Mouse (Mus musculus): Measurements from ENCODE around the gene Hist1h2bq. TPM values are rescaled to one million over a fixed set of nuclear protein-coding genes. Genes with fewer than 3 reads are reported as not detected.
"Not testable (repeated sequence)": the region's sequence is repeated elsewhere in the genome, so short reads cannot be mapped to it uniquely, and the experiment has no call there.

Hist1h2bq gene
- total and polyA plus RNA-seq, 3 experiments: 6.2 to 2,195 TPM; not detected in 1

GRCm38 (mm10) chr13:21786899-21787629 lies 22.9 kb downstream of the Hist1h2bq start, which contains the start of the genes Hist1h2an and Hist1h2bp:
Hist1h2an (minus strand) TSS chr13:21787218.
Hist1h2bp (plus strand) TSS chr13:21787461.
- peak in 1 of 2 experiments; percentile 81; a peak in 2 of 4 replicates for TF ChIP-seq POLR2A (IDR thresholded peaks at IDR 0.05; ENCODE audit: control insufficient read depth in 1 of 2, insufficient read depth in 1 of 2, low read depth in 1 of 2, low read length in 2 of 2, poor library complexity in 1 of 2)
- H3K4me1 ChIP-seq (ENCODE audit: control insufficient read depth in 1 of 2, insufficient read depth in 2 of 2, low read length in 2 of 2): not testable (repeated sequence)

GRCm38 (mm10) chr13:21786189-21786898 lies 23.7 kb downstream of the Hist1h2bq start:
- Histone ChIP-seq H3K36me3 (ENCODE audit: control insufficient read depth in 1 of 2, insufficient read depth in 2 of 2, low read length in 2 of 2) (peaks cover 0 to 43% of the 10 kb centered on the region in 2 experiments; a peak in 2 of 4 replicates), H3K9me3 (replicated peaks; ENCODE audit: insufficient read depth, low read length) (no peaks in the 10 kb centered on the region), H3K4me3 (ENCODE audit: control insufficient read depth in 1 of 2, insufficient read depth in 1 of 2, low read depth in 2 of 2, low read length in 2 of 2) (peak overlapping the region; percentile 16 to 53; a peak in 3 of 4 replicates), H3K27me3 (ENCODE audit: control insufficient read depth in 1 of 2, insufficient read depth in 2 of 2, low read length in 2 of 2) (no peaks in the 10 kb centered on the region), H3K79me2 (ENCODE audit: control insufficient read depth, insufficient read depth, low read length, poor library complexity) (no peaks in the 10 kb centered on the region; the same call in 1 of the 2 replicates), H3K4me1 (ENCODE audit: control insufficient read depth in 1 of 2, insufficient read depth in 2 of 2, low read length in 2 of 2) (peaks cover 2 to 9% of the 10 kb centered on the region in 2 experiments; a peak in 2 of 4 replicates), H3K27ac (ENCODE audit: control insufficient read depth, low read depth, low read length) (peak overlapping the region; percentile 96), H3K9ac (ENCODE audit: control insufficient read depth, low read depth, low read length, poor library complexity, severe bottlenecking) (peak overlapping the region; percentile 69)
- DNase-seq (ENCODE audit: low read depth, low spot score): peak; percentile 89
- peak; percentile 90; the same call in 1 of the 2 replicates for TF ChIP-seq POLR2AphosphoS5 (IDR thresholded peaks at IDR 0.05; ENCODE audit: borderline replicate concordance, low read depth, low read length)
- 0 out of 4 replicates have a peak, but pooled peaks of 1 of the 2 experiments have one; percentile 25 for TF ChIP-seq POLR2A (IDR thresholded peaks at IDR 0.05; ENCODE audit: control insufficient read depth in 1 of 2, insufficient read depth in 1 of 2, low read depth in 1 of 2, low read length in 2 of 2, poor library complexity in 1 of 2)
- no peak for TF ChIP-seq RAD21 (IDR thresholded peaks at IDR 0.05; ENCODE audit: low read depth, low read length)
- no peak for TF ChIP-seq CHD1 (IDR thresholded peaks at IDR 0.05; ENCODE audit: low read depth, low read length)

More at GRCm38 (mm10) chr13:21786899-21787629, 22.9 kb downstream of the Hist1h2bq start, which contains the start of the genes Hist1h2an and Hist1h2bp:
- peak; percentile 97 for DNase-seq (ENCODE audit: low read depth, low spot score)
- not testable (repeated sequence) for H3K79me2 ChIP-seq (ENCODE audit: control insufficient read depth, insufficient read depth, low read length, poor library complexity); H3K9me3 ChIP-seq (replicated peaks; ENCODE audit: insufficient read depth, low read length); H3K27me3 ChIP-seq (ENCODE audit: control insufficient read depth in 1 of 2, insufficient read depth in 2 of 2, low read length in 2 of 2)
- Histone ChIP-seq H3K36me3 (ENCODE audit: control insufficient read depth in 1 of 2, insufficient read depth in 2 of 2, low read length in 2 of 2) (peaks cover 0 to 39% of the 10 kb centered on the region in 2 experiments; a peak in 2 of 4 replicates), H3K27ac (ENCODE audit: control insufficient read depth, low read depth, low read length) (peak within 1 kb of the TSS; percentile 96), H3K9ac (ENCODE audit: control insufficient read depth, low read depth, low read length, poor library complexity, severe bottlenecking) (peak within 1 kb of the TSS; percentile 69), H3K4me3 (ENCODE audit: control insufficient read depth in 1 of 2, insufficient read depth in 1 of 2, low read depth in 2 of 2, low read length in 2 of 2) (peak within 1 kb of the TSS; percentile 31 to 53)

GRCm38 (mm10) chr13:21784311-21784710 lies 25.7 kb downstream of the Hist1h2bq start:
- no peaks in the 10 kb centered on the region for H3K27me3 ChIP-seq (ENCODE audit: control insufficient read depth in 1 of 2, insufficient read depth in 2 of 2, low read length in 2 of 2)
- no peak for TF ChIP-seq GATA1 (IDR thresholded peaks at IDR 0.05; ENCODE audit: low read depth, low read length)
- no peak for TF ChIP-seq CHD1 (IDR thresholded peaks at IDR 0.05; ENCODE audit: low read depth, low read length)
- TF ChIP-seq TAL1 (IDR thresholded peaks at IDR 0.05; ENCODE audit: low read length): no peak
- TF ChIP-seq CTCF (IDR thresholded peaks at IDR 0.05 in 2 of 3, conservative IDR thresholded peaks at IDR 0.05 in 1 of 3; ENCODE audit: control insufficient read depth in 1 of 3, insufficient read depth in 1 of 3, low read depth in 2 of 3, low read length in 3 of 3, poor library complexity in 1 of 3, severe bottlenecking in 1 of 3): no peak
- no peak for TF ChIP-seq BHLHE40 (IDR thresholded peaks at IDR 0.05; ENCODE audit: borderline replicate concordance, low read depth, low read length)
- no peak for TF ChIP-seq SIN3A (IDR thresholded peaks at IDR 0.05; ENCODE audit: low read length)
- no peak for TF ChIP-seq POLR2A (IDR thresholded peaks at IDR 0.05; ENCODE audit: control insufficient read depth in 1 of 2, insufficient read depth in 1 of 2, low read depth in 1 of 2, low read length in 2 of 2, poor library complexity in 1 of 2)
- TF ChIP-seq MAFK (IDR thresholded peaks at IDR 0.05; ENCODE audit: borderline replicate concordance, low read depth, low read length): no peak
- TF ChIP-seq E2F4 (IDR thresholded peaks at IDR 0.05; ENCODE audit: borderline replicate concordance, low read depth, low read length): no peak
- TF ChIP-seq KAT2A (conservative IDR thresholded peaks at IDR 0.05; ENCODE audit: low read depth, low read length): no peak
- TF ChIP-seq HCFC1 (IDR thresholded peaks at IDR 0.05; ENCODE audit: low read depth, low read length): no peak
- TF ChIP-seq MYC (IDR thresholded peaks at IDR 0.05; ENCODE audit: low read depth, low read length): no peak
- no peak for TF ChIP-seq RCOR1 (IDR thresholded peaks at IDR 0.05; ENCODE audit: low read depth, low read length)
- no peak for TF ChIP-seq MXI1 (IDR thresholded peaks at IDR 0.05; ENCODE audit: low read depth, low read length)
- no peak for TF ChIP-seq EP300 (IDR thresholded peaks at IDR 0.05; ENCODE audit: low read depth in 1 of 2, low read length in 2 of 2)
- no peak for TF ChIP-seq UBTF (IDR thresholded peaks at IDR 0.05; ENCODE audit: borderline replicate concordance, insufficient read depth, low read depth, low read length)
- no peak for TF ChIP-seq USF1 (IDR thresholded peaks at IDR 0.05; ENCODE audit: low read depth, low read length)
- TF ChIP-seq TBP (IDR thresholded peaks at IDR 0.05; ENCODE audit: low read depth, low read length): no peak
- peaks cover 7% of the 10 kb centered on the region; the same call in 1 of the 2 replicates for H3K79me2 ChIP-seq (ENCODE audit: control insufficient read depth, insufficient read depth, low read length, poor library complexity)
- peaks cover 0 to 3% of the 10 kb centered on the region in 2 experiments; a peak in 2 of 4 replicates for H3K4me1 ChIP-seq (ENCODE audit: control insufficient read depth in 1 of 2, insufficient read depth in 2 of 2, low read length in 2 of 2)
- peak overlapping the region; percentile 65 for H3K9ac ChIP-seq (ENCODE audit: control insufficient read depth, low read depth, low read length, poor library complexity, severe bottlenecking)
- H3K9me3 ChIP-seq (replicated peaks; ENCODE audit: insufficient read depth, low read length): no peaks in the 10 kb centered on the region
- peak overlapping the region; percentile 8 to 9 for H3K4me3 ChIP-seq (ENCODE audit: control insufficient read depth in 1 of 2, insufficient read depth in 1 of 2, low read depth in 2 of 2, low read length in 2 of 2)
- peak overlapping the region; percentile 93 for H3K27ac ChIP-seq (ENCODE audit: control insufficient read depth, low read depth, low read length)
- peaks cover 0 to 37% of the 10 kb centered on the region in 2 experiments; a peak in 2 of 4 replicates for H3K36me3 ChIP-seq (ENCODE audit: control insufficient read depth in 1 of 2, insufficient read depth in 2 of 2, low read length in 2 of 2)
- DNase-seq (ENCODE audit: low read depth, low spot score): peak; percentile 71

All from MEL (cell line).